Mouse (Mus musculus): ENCODE data around the gene Actl6b. TPM values are rescaled to one million over a fixed set of nuclear protein-coding genes. Genes with fewer than 3 reads are reported as not detected.

Gene Actl6b
- polyA plus RNA-seq, 1 experiment from 2014 or later, result 0.70 TPM

DNA sequence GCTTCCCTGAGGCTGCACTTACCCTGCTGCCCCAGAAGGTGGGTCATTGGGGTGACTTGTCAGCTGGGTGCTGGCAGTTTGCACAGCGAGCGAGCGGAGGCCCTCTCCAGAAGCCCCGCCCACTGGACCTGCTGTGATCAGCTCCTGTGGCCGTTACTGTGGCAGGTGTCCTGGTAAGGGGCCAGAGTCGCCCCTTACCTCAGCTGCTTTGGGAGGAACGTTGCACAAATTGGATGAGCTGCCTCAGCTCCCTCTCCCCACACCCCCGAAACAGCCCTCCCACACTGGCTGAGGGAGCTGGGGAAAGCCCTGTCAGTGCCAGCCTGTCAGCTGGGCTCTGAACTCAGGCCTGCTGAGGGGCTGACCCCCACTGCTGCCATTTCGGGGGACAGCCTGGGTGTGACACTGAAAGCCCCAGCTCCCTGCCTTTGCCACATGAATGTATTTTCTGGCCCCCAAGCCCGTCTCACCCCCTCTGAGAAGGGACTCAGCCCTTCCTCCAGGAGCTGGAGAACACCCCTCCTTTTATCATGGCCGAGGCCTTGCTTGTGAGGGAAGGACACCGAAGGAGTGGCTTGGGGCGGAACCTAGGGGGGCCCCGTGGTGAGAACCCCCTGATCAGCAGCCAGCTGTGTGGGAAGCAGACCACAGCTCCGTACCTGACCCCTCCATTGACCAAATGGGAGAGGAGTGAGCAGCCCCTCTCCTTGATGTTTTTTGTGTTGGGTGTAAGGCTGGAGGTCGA, 27.0 kb upstream of the Actl6b start:
- DNase-seq (ENCODE audit: low spot score) (peak; percentile 63), ATAC-seq (replicated peaks; ENCODE audit: low FRiP score) (peak; percentile 59)
- peaks cover 67% of the 10 kb centered on the region for H3K36me3 ChIP-seq (ENCODE audit: control insufficient read depth, insufficient read depth, low read length)
- 49% methylated on average over 16 of the region's 16 CpGs for WGBS
- no peak overlapping the region for H3K9ac ChIP-seq (ENCODE audit: low read depth, low read length)
- H3K27me3 ChIP-seq (replicated peaks; ENCODE audit: control insufficient read depth, insufficient read depth, low read length), result no peaks in the 10 kb centered on the region
- peak overlapping the region; percentile 11; the same call in 1 of the 2 replicates for H3K27ac ChIP-seq (ENCODE audit: low read depth, low read length)
- no peak overlapping the region for H3K4me2 ChIP-seq
- H3K9me3 ChIP-seq (ENCODE audit: control insufficient read depth, low read length), result no peaks in the 10 kb centered on the region
- peaks cover 27% of the 10 kb centered on the region for H3K4me1 ChIP-seq (replicated peaks; ENCODE audit: control insufficient read depth, insufficient read depth, low read length)
- H3K4me3 ChIP-seq (ENCODE audit: low read depth, low read length), result no peak overlapping the region

DNA sequence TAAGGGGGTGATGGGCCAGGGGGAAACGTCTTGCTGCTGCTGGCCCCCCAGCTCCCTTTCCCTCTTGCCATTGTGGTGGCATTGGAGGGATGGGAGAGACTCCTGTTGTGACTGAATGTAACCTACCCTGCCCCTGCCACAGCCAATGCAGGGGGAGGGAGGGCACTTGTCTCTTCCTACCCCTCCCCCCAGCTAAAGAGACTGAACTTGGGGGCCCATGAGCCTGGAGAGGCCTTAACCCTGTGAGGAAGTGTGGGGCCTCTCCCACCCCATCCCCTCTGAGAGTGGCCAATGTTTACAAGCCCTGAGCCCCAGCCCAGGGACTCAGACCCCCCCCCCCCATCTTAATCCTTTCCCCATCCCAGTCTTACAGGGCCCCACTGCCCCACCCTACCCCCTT, 25.9 kb upstream of the Actl6b start:
- Histone ChIP-seq H3K4me1 (replicated peaks; ENCODE audit: control insufficient read depth, insufficient read depth, low read length) (peaks cover 27% of the 10 kb centered on the region), H3K36me3 (ENCODE audit: control insufficient read depth, insufficient read depth, low read length) (peaks cover 60% of the 10 kb centered on the region), H3K4me2 (no peak overlapping the region), H3K4me3 (ENCODE audit: low read depth, low read length) (no peak overlapping the region), H3K27ac (ENCODE audit: low read depth, low read length) (no peak overlapping the region), H3K27me3 (replicated peaks; ENCODE audit: control insufficient read depth, insufficient read depth, low read length) (no peaks in the 10 kb centered on the region), H3K9me3 (ENCODE audit: control insufficient read depth, low read length) (no peaks in the 10 kb centered on the region), H3K9ac (ENCODE audit: low read depth, low read length) (no peak overlapping the region)
- DNase-seq (ENCODE audit: low spot score) (no peak), ATAC-seq (replicated peaks; ENCODE audit: low FRiP score) (no peak)
- WGBS, result 55% methylated on average over 1 of the region's 1 CpGs

DNA sequence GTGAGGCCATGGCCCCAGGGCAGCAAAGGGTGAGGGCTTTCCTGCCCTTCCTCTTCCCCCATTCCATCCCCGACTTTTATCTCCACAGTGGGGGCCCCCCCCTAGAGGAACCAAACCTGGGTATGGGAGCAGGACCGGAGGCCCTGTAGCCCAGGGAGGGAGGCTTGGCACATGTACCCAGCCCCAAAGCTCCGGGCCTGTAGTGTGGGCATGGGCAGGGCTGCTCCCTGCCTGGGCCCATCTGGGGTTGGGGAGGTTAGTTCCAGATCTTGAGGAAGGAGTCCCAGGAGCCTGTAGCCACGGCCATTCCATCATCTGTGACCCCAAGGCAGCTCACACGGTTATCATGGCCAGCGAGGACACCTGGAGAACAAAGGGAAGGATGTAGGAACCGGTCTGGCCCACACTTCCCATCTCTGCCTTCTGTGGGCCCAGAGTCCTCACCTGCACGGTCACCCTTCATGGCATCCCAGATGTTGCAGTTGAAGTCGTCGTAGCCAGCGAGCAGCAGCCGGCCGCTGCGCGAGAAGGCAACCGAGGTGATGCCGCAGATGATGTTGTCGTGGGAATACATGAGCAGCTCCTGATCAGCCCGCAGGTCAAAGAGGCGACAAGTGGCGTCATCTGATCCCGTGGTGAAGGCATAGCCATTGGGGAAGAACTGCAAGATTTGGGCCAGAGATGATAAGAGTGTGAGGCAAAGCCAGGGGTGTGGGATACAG, 24.9 kb upstream of the Actl6b start:
- 0 out of 2 replicates have a peak overlapping the region, but pooled peaks have one; percentile 8 for H3K9ac ChIP-seq (ENCODE audit: low read depth, low read length)

DNA sequence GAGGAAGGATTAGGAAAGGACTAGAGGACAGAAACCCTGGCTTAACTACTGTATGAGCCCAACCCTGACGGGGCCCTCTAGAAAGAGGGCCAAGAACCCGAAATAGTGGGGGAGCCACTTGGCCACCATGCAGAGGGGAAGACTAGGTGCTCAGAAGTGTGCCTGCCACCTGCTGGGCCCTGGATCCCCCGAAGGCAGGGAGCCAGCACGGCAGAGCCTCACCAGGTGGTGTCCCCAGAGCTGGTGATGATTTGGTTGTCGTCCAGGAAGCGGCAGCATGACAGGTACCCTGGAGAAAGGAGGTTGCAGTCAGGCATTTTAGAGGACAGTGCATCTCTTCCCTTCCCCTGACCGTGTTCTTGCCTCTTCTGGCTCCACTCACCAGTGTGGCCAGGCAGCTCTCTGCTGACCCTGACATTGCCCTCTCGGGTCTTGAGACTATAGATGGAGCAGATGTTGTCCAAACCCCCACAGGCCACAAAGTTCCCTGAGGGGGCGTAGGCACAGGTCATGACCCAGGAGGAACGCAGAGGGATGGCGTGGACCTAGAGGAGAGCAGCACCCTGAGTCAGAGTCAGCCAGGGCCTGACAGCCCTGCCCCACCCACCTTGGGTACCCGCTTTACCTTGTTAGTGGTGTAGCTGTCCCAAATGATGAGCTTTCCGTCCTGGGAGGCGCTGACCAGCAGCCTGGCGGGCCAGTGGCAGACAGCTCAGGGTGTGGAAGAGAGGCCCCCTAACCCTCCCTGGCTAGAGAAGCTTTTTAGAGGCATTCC, 23.9 kb upstream of the Actl6b start:
- ATAC-seq (replicated peaks; ENCODE audit: low FRiP score) (no peak), DNase-seq (ENCODE audit: low spot score) (no peak)
- Histone ChIP-seq H3K36me3 (ENCODE audit: control insufficient read depth, insufficient read depth, low read length) (peaks cover 41% of the 10 kb centered on the region), H3K4me1 (replicated peaks; ENCODE audit: control insufficient read depth, insufficient read depth, low read length) (peaks cover 29% of the 10 kb centered on the region), H3K27ac (ENCODE audit: low read depth, low read length) (no peak overlapping the region), H3K27me3 (replicated peaks; ENCODE audit: control insufficient read depth, insufficient read depth, low read length) (no peaks in the 10 kb centered on the region), H3K4me3 (ENCODE audit: low read depth, low read length) (0 out of 2 replicates have a peak overlapping the region, but pooled peaks have one; percentile 7), H3K9ac (ENCODE audit: low read depth, low read length) (no peak overlapping the region), H3K9me3 (ENCODE audit: control insufficient read depth, low read length) (no peaks in the 10 kb centered on the region), H3K4me2 (no peak overlapping the region)
- WGBS, result 83% methylated on average over 15 of the region's 15 CpGs

More for the DNA sequence above, 24.9 kb upstream of the Actl6b start:
- Histone ChIP-seq H3K4me3 (ENCODE audit: low read depth, low read length) (no peak overlapping the region), H3K9me3 (ENCODE audit: control insufficient read depth, low read length) (no peaks in the 10 kb centered on the region), H3K27me3 (replicated peaks; ENCODE audit: control insufficient read depth, insufficient read depth, low read length) (no peaks in the 10 kb centered on the region), H3K4me2 (no peak overlapping the region), H3K36me3 (ENCODE audit: control insufficient read depth, insufficient read depth, low read length) (peaks cover 50% of the 10 kb centered on the region), H3K4me1 (replicated peaks; ENCODE audit: control insufficient read depth, insufficient read depth, low read length) (peaks cover 24% of the 10 kb centered on the region), H3K27ac (ENCODE audit: low read depth, low read length) (peak overlapping the region; percentile 15; the same call in 1 of the 2 replicates)
- ATAC-seq (replicated peaks; ENCODE audit: low FRiP score) (no peak), DNase-seq (ENCODE audit: low spot score) (no peak)
- WGBS, result 83% methylated on average over 22 of the region's 22 CpGs

DNA sequence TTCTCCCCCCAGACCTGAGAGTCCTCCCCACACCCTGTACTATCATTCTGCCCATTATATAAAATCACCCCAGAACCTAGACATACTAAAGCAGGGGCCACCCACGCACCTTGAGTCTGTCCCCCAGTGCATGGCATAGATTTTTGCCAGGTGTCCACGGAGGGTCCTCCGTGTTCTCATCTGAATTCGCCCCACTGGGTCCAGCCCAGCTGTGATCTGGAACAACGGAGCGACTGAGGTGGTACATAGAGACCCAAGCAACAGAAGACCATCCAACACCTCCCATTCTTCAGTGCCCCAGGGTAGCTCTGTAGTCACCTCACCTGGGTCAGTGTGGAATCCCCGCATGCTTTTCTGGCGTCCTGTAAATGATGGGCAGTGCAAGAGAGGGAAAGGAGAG, 23.2 kb upstream of the Actl6b start:
- Histone ChIP-seq H3K36me3 (ENCODE audit: control insufficient read depth, insufficient read depth, low read length) (peaks cover 37% of the 10 kb centered on the region), H3K4me3 (ENCODE audit: low read depth, low read length) (peak overlapping the region; percentile 84), H3K4me1 (replicated peaks; ENCODE audit: control insufficient read depth, insufficient read depth, low read length) (peaks cover 29% of the 10 kb centered on the region), H3K4me2 (peak overlapping the region; percentile 100), H3K27ac (ENCODE audit: low read depth, low read length) (no peak overlapping the region), H3K27me3 (replicated peaks; ENCODE audit: control insufficient read depth, insufficient read depth, low read length) (no peaks in the 10 kb centered on the region), H3K9ac (ENCODE audit: low read depth, low read length) (no peak overlapping the region; the same call in 1 of the 2 replicates), H3K9me3 (ENCODE audit: control insufficient read depth, low read length) (no peaks in the 10 kb centered on the region)
- WGBS, result 88% methylated on average over 8 of the region's 8 CpGs
- no peak for ATAC-seq (replicated peaks; ENCODE audit: low FRiP score)
- no peak for DNase-seq (ENCODE audit: low spot score)

DNA sequence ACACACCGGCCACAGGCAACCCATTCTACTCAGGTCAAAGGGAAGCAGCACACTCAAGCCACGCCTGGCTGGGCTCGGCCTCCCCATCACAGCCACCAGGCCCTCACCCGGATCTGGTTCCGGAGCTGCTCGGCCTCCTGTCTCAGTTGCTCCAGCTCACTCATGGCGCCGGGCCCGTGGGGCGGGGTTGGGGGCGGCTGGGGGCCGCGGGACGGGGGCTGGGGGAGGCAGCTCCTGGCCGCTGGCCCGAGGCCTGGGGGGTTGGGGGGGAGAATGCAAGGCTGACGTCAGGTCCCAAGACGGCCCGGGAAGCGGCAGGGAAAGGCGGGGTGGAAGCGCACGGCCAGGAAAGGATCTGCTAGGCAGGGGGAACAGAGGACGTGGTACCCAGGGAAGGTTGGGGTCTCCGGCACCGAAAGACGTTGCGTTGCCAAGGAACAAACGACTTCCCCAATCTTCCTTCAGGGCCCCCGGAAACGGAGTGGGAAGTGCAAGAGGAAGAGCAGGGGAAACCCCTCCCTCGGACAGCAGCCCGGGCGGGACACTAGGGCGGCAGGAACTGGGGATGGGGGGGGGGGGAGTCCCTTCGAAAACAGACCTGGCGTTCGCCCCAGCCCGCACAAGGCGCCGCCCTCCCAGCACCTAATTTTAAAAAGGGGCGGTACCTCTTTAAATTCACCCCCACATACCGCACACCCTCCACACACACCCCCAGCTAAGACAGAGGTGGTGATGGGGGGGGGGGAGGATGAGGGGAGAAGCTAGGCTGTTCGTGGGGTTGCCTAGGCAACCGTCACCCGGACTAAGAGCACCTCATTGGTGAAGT, 22.5 kb upstream of the Actl6b start:
- Histone ChIP-seq H3K4me1 (replicated peaks; ENCODE audit: control insufficient read depth, insufficient read depth, low read length) (peaks cover 29% of the 10 kb centered on the region), H3K27ac (ENCODE audit: low read depth, low read length) (peak overlapping the region; percentile 56)
- DNase-seq (ENCODE audit: low spot score), result no peak

DNA sequence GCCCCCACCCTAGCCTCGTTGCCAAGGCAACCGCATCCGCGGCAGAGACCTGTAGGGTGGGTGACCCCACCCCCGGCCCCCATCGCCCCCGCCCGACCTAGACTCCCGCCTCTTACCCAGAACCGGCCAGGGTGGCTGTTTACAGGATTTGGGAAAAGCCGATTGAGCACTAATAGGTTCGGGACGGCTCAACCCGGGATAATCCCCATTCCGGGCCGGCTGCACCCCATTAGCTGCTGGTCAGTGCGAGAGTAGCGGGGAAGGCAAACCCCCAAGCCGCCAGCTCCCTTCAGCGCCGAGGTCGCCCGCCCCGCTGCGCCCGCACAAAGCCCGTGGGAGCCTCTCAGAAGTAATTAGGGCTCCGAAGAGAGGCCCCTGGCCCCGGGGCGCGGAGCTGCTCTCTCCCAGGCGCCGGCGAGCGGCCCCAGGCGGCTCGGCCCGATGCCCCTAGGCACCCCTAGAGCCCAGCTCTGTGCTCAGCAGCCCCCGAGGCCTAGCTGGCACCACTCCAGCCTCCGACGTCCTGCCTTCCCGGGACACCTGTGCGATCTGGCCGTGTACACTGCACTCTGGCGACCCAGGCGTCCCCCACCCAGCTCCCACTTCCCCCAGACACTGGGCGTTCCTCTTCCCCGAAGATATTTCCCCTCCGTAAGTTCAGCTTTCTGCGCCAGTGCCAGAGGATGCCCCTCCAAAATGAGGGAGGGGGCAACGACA, 21.7 kb upstream of the Actl6b start:
- H3K27me3 ChIP-seq (replicated peaks; ENCODE audit: control insufficient read depth, insufficient read depth, low read length), result no peaks in the 10 kb centered on the region
- H3K9ac ChIP-seq (ENCODE audit: low read depth, low read length), result peak overlapping the region; percentile 93
- H3K4me1 ChIP-seq (replicated peaks; ENCODE audit: control insufficient read depth, insufficient read depth, low read length), result peaks cover 23% of the 10 kb centered on the region
- WGBS, result under 1% methylated on average over 51 of the region's 51 CpGs
- H3K9me3 ChIP-seq (ENCODE audit: control insufficient read depth, low read length), result no peaks in the 10 kb centered on the region
- H3K27ac ChIP-seq (ENCODE audit: low read depth, low read length), result peak overlapping the region; percentile 84
- peaks cover 31% of the 10 kb centered on the region for H3K36me3 ChIP-seq (ENCODE audit: control insufficient read depth, insufficient read depth, low read length)
- peak overlapping the region; percentile 100 for H3K4me2 ChIP-seq
- peak overlapping the region; percentile 84 for H3K4me3 ChIP-seq (ENCODE audit: low read depth, low read length)
- ATAC-seq (replicated peaks; ENCODE audit: low FRiP score) (no peak; the same call in 1 of the 2 replicates), DNase-seq (ENCODE audit: low spot score) (no peak)

More for the DNA sequence above, 22.5 kb upstream of the Actl6b start:
- Histone ChIP-seq H3K36me3 (ENCODE audit: control insufficient read depth, insufficient read depth, low read length) (peaks cover 31% of the 10 kb centered on the region), H3K4me3 (ENCODE audit: low read depth, low read length) (peak overlapping the region; percentile 84), H3K27me3 (replicated peaks; ENCODE audit: control insufficient read depth, insufficient read depth, low read length) (no peaks in the 10 kb centered on the region), H3K9ac (ENCODE audit: low read depth, low read length) (peak overlapping the region; percentile 93), H3K4me2 (peak overlapping the region; percentile 100), H3K9me3 (ENCODE audit: control insufficient read depth, low read length) (no peaks in the 10 kb centered on the region)
- peak; percentile 5; the same call in 1 of the 2 replicates for ATAC-seq (replicated peaks; ENCODE audit: low FRiP score)
- 4% methylated on average over 46 of the region's 46 CpGs for WGBS

Measured in liver, embryonic 11.5 days (tissue).